Mouse (Mus musculus) C2C12 (cell line): ENCODE measurements around the gene Slc35c1. TPM values are rescaled to one million over a fixed set of nuclear protein-coding genes. Genes with fewer than 3 reads are reported as not detected.

ENCODE experiments used
- H3K27me3 ChIP-seq: one replicate; pipeline ENCODE4 v1.6.1; 2011; ENCODE audit not compliant: control insufficient read depth, insufficient read depth, insufficient read length
- H3K36me3 ChIP-seq: one replicate; pipeline ENCODE4 v1.6.1; 2011; ENCODE audit not compliant: control insufficient read depth, insufficient read depth
- H3K4me3 ChIP-seq: one replicate; pipeline ENCODE4 v1.5.1; 2011; ENCODE audit warnings: mild to moderate bottlenecking, control low read depth; ENCODE audit not compliant: poor library complexity, insufficient read depth, severe bottlenecking
- H3K79me2 ChIP-seq: one replicate; pipeline ENCODE4 v1.6.1; 2011; ENCODE audit not compliant: control insufficient read depth, insufficient read depth
- H3K79me3 ChIP-seq: one replicate; pipeline ENCODE4 v1.6.1; 2011; ENCODE audit warnings: low read depth, control low read depth
- H3ac ChIP-seq: one replicate; pipeline ENCODE3; 2011; ENCODE audit warnings: low read depth; ENCODE audit not compliant: control insufficient read depth, insufficient read length
- CEBPB ChIP-seq: IDR thresholded peaks from one replicate; pipeline ENCODE4 v1.6.1; 2011; ENCODE audit warnings: low read depth, mild to moderate bottlenecking, control low read depth, moderate library complexity
- CTCF ChIP-seq: IDR thresholded peaks from one replicate; pipeline ENCODE4 v1.5.1; 2011; ENCODE audit not compliant: control insufficient read depth, insufficient read depth, insufficient read length
- FOSL1 ChIP-seq: IDR thresholded peaks from one replicate; pipeline ENCODE4 v1.8.0; 2011; ENCODE audit warnings: mild to moderate bottlenecking, low read length; ENCODE audit not compliant: poor library complexity, insufficient read depth, severe bottlenecking
- MAX ChIP-seq: IDR thresholded peaks from one replicate; pipeline ENCODE4 v1.6.1; 2011; ENCODE audit warnings: mild to moderate bottlenecking, control low read depth
- MYOD1 ChIP-seq: IDR thresholded peaks from one replicate; pipeline ENCODE4 v1.6.1; 2011; ENCODE audit warnings: low read depth; ENCODE audit not compliant: control insufficient read depth, insufficient read length
- MYOG ChIP-seq: IDR thresholded peaks from one replicate; pipeline ENCODE4 v1.6.1; 2011; ENCODE audit not compliant: control insufficient read depth, insufficient read length; ENCODE audit errors: extremely low read depth
- USF1 ChIP-seq: IDR thresholded peaks from one replicate; pipeline ENCODE4 v1.6.1; 2011; ENCODE audit warnings: low read depth, mild to moderate bottlenecking, control low read depth, moderate library complexity
- polyA plus RNA-seq: library from polyadenylated mRNA; unstranded; fragments of >200 nt; fragmentation: generic; extraction: Trizol; gene quantifications from one replicate; pipeline ENCODE4 v1.2.1, GENCODE M21; 2012; ENCODE audit warnings: missing spikeins

Slc35c1 gene
- polyA plus RNA-seq, 1 experiment = 9.6 TPM

DNA sequence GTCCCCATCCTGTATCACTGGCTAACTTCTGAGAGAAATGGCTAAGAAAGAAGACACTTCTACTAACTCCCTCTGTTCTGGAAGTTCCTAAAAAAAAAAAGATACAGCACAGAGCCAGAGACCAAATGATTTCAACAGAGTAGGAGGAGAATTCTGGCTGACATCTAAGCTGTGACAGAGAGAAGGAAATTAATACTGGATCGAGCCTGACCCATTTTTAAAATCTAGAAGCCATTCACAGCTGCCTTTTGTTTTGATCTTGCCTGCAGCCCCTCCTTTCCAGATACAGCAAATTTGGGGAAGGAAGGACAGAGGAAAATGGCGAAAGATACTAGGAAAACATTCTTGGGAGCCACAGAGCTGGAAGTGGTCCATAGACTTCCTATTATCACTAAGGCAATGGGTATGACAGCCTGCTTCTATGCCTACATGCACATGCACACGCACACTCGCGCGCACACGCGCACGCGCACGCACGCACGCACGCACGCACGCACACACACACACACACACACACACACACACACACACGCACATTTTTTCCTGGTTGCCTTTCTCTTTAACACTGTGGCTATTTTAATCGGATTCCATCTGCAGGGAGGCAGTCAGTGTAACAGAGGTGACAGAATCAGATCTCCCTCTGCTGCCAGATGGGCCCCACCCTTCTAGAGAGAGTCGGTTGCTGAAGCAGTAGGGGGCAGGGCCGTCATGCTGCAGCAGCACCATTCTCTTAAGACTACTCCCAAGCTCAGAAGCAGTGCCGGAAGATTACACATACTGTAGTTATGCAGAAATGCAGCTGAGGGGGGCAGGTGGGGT lies 29.4 kb downstream of the Slc35c1 start:
- Histone ChIP-seq H3ac (no peak overlapping the region), H3K79me3 (no peaks in the 10 kb centered on the region), H3K4me3 (no peak overlapping the region), H3K36me3 (no peaks in the 10 kb centered on the region), H3K79me2 (no peaks in the 10 kb centered on the region), H3K27me3 (no peaks in the 10 kb centered on the region)
- TF ChIP-seq CEBPB (no peak), MYOG (no peak), MAX (no peak), MYOD1 (no peak), USF1 (no peak), CTCF (no peak), FOSL1 (no peak)

DNA sequence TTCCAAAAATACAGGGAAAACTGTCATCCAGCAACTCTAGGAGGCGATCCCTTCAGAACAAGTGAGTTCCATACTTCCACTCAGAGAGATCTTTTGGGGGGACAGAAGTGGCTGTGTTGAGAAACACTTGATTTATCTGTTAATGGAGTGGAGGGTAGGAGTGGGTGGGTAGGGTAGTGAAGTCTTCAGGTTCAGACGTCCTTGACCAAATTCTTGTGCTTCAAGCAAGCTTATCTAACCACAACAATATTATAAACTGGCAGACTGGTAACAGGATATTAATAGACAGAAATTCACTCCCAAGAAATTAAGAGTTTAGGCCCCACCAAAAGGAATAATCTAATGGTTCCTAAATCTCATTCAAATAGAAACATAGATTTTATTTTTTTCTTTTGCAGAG lies 30.2 kb downstream of the Slc35c1 start:
- Histone ChIP-seq H3K79me2 (no peaks in the 10 kb centered on the region), H3K27me3 (no peaks in the 10 kb centered on the region), H3K4me3 (no peak overlapping the region), H3K79me3 (no peaks in the 10 kb centered on the region), H3ac (no peak overlapping the region), H3K36me3 (no peaks in the 10 kb centered on the region)
- no peak for TF ChIP-seq MAX
- no peak for TF ChIP-seq FOSL1
- TF ChIP-seq USF1 = no peak
- TF ChIP-seq MYOG = no peak
- TF ChIP-seq CEBPB = no peak
- TF ChIP-seq CTCF = no peak
- TF ChIP-seq MYOD1 = no peak

DNA sequence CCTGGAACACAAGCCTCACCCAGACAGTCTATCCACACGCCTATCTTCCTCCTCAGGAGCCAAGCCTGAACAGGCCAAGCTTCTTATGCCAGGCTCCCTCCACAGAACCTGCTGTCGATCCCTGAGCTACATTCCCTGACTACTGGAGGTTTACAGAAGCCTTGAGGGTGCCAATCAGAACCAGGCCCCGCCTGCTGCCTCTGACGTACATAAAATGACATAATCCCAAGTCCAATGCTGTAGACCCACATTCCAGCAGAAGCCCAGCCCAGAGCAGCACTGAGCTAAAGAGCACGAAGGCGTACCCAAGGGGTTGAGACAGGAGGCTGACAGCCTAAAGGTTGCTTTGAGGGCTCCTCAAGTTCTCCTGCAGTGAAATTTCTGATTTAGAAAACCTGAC lies 32.5 kb downstream of the Slc35c1 start:
- Histone ChIP-seq H3K79me2 (no peaks in the 10 kb centered on the region), H3K36me3 (no peaks in the 10 kb centered on the region), H3K27me3 (no peaks in the 10 kb centered on the region), H3ac (no peak overlapping the region), H3K4me3 (no peak overlapping the region), H3K79me3 (no peaks in the 10 kb centered on the region)
- no peak for TF ChIP-seq MYOG
- no peak for TF ChIP-seq FOSL1
- TF ChIP-seq MYOD1 = no peak
- no peak for TF ChIP-seq MAX
- no peak for TF ChIP-seq USF1
- no peak for TF ChIP-seq CTCF
- no peak for TF ChIP-seq CEBPB

DNA sequence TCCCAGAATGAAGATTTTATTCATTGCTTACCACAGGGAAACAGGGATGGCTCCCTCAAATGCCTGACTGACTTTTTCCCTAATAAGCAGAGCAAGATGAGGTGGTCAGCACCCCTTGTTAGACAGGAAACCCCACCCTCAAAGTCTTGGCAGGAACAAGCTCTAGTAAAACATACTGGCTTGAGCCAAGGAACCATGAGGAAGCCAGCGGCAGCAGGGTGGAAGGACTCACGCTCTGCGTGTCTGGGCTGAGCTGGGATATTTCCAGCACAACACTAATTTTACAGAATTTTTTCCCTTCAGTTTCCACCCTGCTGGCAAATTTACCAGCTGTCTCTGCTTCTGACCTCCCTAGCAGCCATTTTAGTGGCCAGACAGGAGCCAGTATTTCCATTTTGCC lies 33.9 kb downstream of the Slc35c1 start:
- H3K79me2 ChIP-seq = no peaks in the 10 kb centered on the region
- TF ChIP-seq CTCF (no peak), MYOD1 (no peak), FOSL1 (no peak), MYOG (no peak), CEBPB (no peak), MAX (no peak), USF1 (no peak)
- H3ac ChIP-seq = no peak overlapping the region
- H3K79me3 ChIP-seq = no peaks in the 10 kb centered on the region
- no peak overlapping the region for H3K4me3 ChIP-seq
- H3K36me3 ChIP-seq = peaks cover 11% of the 10 kb centered on the region
- no peaks in the 10 kb centered on the region for H3K27me3 ChIP-seq

DNA sequence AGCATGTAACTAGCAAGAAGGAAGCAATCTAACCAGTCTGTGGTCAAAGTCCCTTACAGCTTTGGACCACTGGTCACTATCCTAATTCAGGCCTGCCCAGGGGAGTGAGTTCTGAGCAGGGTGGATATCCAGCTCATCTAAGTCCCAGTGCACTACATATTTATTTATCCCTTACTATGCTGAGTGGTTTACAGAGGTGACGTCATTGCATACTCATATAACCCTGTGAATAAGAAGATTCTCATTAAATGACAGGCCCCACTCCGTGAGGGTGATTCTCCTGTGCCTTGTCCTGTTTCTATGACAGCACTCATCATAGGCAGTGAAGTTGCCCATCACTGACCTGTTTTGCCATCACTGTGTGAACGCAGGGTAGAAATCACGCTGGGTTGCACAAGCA lies 35.0 kb downstream of the Slc35c1 start:
- Histone ChIP-seq H3K79me2 (no peaks in the 10 kb centered on the region), H3ac (no peak overlapping the region), H3K36me3 (peaks cover 20% of the 10 kb centered on the region), H3K27me3 (no peaks in the 10 kb centered on the region), H3K79me3 (no peaks in the 10 kb centered on the region), H3K4me3 (no peak overlapping the region)
- TF ChIP-seq CEBPB (no peak), MAX (no peak), MYOG (no peak), MYOD1 (no peak), CTCF (no peak), FOSL1 (no peak)
